Mouse (Mus musculus): Measurements from ENCODE around the gene Mycbpap. TPM values are rescaled to one million over a fixed set of nuclear protein-coding genes. Genes with fewer than 3 reads are reported as not detected.

The Mycbpap gene
- total and polyA plus RNA-seq, 2 experiments from 2014 or later, result 2.0 to 3.2 TPM

DNA sequence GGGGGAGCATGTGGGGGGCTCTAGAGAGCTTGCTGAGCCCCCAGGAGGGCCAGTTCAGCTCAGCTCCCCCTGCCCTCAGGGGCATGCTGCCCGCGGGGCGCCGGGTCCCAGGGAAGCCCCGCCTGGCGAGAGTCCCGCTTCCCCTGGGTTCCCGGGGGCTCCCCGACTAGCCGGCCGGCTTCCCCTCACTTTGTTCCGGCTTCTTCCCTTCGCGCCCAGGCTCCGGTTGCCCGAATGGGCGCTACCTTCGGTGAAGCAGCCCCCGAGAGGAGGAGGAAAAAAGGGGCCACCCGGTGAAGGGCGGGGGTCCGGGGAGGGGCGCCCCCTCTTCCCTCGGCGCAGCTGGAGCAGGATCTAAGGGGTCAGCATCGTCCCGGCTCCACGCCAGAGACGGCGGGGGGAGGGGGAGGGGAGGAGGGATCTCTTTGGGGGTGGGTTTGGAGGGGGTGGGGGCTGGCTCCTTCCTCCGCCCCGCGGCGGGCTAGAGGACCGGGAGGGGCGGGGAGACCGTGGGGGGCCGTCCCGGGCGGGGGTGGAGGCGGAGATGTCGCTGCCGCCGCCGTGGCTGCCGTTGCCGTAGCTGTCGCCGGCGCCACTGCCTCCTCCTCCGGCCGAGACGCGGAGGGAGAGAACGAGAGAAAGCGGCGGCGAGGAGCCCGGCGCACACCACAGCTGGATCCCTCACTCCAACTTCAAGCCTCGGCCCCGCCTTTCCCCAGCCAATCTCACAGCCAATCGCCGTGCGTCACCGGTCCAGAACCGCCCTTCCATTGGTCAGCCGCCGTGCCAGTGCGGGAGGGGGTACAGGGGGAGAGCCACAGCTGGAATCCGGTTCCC is 47.6 kb downstream of the Mycbpap start, which contains the start of gene Cacna1g:
Gene Cacna1g, minus strand, starts transcription at position 492 of the 837 bp plus-strand sequence.
- H3K36me3 ChIP-seq (ENCODE audit: insufficient read depth, low read length), result no peaks in the 10 kb centered on the region
- peak within 1 kb of the TSS; percentile 67 for H3K27ac ChIP-seq (ENCODE audit: low read depth, low read length)
- peak; percentile 87 for ATAC-seq (ENCODE audit: low FRiP score)
- H3K27me3 ChIP-seq (ENCODE audit: insufficient read depth, low read length), result 0 out of 2 replicates have a peak, but pooled peaks cover 5% of the 10 kb centered on the region
- 2% methylated on average over 43 of the region's 71 CpGs for WGBS
- H3K9ac ChIP-seq (replicated peaks; ENCODE audit: low read length, poor library complexity, severe bottlenecking), result peak within 1 kb of the TSS; percentile 86
- H3K4me2 ChIP-seq (ENCODE audit: low read depth, low read length, poor library complexity, severe bottlenecking), result peak within 1 kb of the TSS; percentile 87
- H3K9me3 ChIP-seq (ENCODE audit: low read length), result no peaks in the 10 kb centered on the region
- H3K4me1 ChIP-seq (ENCODE audit: insufficient read depth, low read length), result peaks cover 24% of the 10 kb centered on the region
- TF ChIP-seq CTCF (IDR thresholded peaks at IDR 0.05), result no peak
- peak; percentile 94 for DNase-seq (ENCODE audit: low spot score)
- H3K4me3 ChIP-seq (ENCODE audit: low read depth, low read length), result peak within 1 kb of the TSS; percentile 96

- no peaks in the 10 kb centered on the region for H3K36me3 ChIP-seq (ENCODE audit: insufficient read depth, low read length)
- ATAC-seq (ENCODE audit: low FRiP score), result no peak
- H3K9ac ChIP-seq (replicated peaks; ENCODE audit: low read length, poor library complexity, severe bottlenecking), result peak overlapping the region; percentile 86
- peak; percentile 12 for DNase-seq (ENCODE audit: low spot score)
- H3K4me3 ChIP-seq (ENCODE audit: low read depth, low read length), result peak overlapping the region; percentile 96
- peaks cover 25% of the 10 kb centered on the region for H3K4me1 ChIP-seq (ENCODE audit: insufficient read depth, low read length)
- WGBS, result under 1% methylated on average over 44 of the region's 52 CpGs
- peak overlapping the region; percentile 87 for H3K4me2 ChIP-seq (ENCODE audit: low read depth, low read length, poor library complexity, severe bottlenecking)
- no peaks in the 10 kb centered on the region for H3K9me3 ChIP-seq (ENCODE audit: low read length)
- H3K27me3 ChIP-seq (ENCODE audit: insufficient read depth, low read length), result 0 out of 2 replicates have a peak, but pooled peaks cover 5% of the 10 kb centered on the region
- H3K27ac ChIP-seq (ENCODE audit: low read depth, low read length), result peak overlapping the region; percentile 67
- no peak for TF ChIP-seq CTCF (IDR thresholded peaks at IDR 0.05)
Measured at GRCm38 (mm10) chr11:94472916-94473706, 48.4 kb downstream of the Mycbpap start.

GRCm38 (mm10) chr11:94472585-94472915 is 49.0 kb downstream of the Mycbpap start:
- no peak for TF ChIP-seq CTCF (IDR thresholded peaks at IDR 0.05)
- DNase-seq (ENCODE audit: low spot score), result peak; percentile 27
- H3K4me1 ChIP-seq (ENCODE audit: insufficient read depth, low read length), result peaks cover 28% of the 10 kb centered on the region

DNA sequence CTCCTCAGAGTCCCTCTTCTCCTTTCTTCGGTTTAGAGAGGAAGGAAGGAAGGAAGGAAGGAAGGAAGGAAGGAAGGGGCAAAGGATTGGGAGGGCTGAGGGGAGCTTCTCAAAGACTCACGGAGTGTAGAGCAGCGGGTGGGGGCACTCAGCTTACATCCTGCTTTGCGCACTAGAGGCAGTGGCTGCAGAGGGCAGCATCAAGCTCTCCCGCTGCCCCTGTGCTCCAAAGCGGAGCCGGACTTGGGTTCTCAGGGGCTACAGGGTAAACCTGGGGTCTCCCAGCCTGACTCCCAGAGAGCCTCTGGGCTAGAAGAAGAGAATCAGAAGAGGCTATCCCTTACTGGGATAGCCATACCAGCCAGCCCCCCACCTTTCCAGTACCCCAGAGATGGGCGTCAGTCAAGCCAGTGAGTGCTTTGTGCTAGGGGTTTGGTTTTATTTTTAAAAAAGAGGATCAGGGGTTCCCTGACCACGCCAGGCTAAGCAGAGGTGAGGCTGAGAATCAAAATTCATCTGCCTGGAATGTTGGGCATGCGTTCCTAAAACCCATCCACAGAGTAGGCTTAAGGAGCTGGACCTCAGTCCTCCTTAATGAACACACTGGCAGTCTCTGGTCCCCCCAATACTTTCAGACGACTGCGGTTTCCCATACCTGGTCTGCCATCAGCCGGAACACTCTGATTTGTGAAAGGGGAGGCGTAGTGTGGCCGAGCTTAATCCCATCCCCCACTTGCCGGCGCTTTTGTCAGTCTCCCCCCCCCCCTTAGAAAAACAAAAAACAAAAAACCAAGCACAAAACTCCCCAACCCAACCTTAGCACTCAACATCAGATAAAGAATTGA is 49.6 kb downstream of the Mycbpap start:
- Histone ChIP-seq H3K27ac (ENCODE audit: low read depth, low read length) (peak overlapping the region; percentile 67), H3K27me3 (ENCODE audit: insufficient read depth, low read length) (0 out of 2 replicates have a peak, but pooled peaks cover 5% of the 10 kb centered on the region), H3K9ac (replicated peaks; ENCODE audit: low read length, poor library complexity, severe bottlenecking) (peak overlapping the region; percentile 86), H3K4me2 (ENCODE audit: low read depth, low read length, poor library complexity, severe bottlenecking) (peak overlapping the region; percentile 87), H3K36me3 (ENCODE audit: insufficient read depth, low read length) (no peaks in the 10 kb centered on the region), H3K4me1 (ENCODE audit: insufficient read depth, low read length) (peaks cover 30% of the 10 kb centered on the region), H3K9me3 (ENCODE audit: low read length) (no peaks in the 10 kb centered on the region), H3K4me3 (ENCODE audit: low read depth, low read length) (peak overlapping the region; percentile 96)
- peak; percentile 49 for TF ChIP-seq CTCF (IDR thresholded peaks at IDR 0.05)
- DNase-seq (ENCODE audit: low spot score), result peak; percentile 47
- no peak for ATAC-seq (ENCODE audit: low FRiP score)
- WGBS, result 3% methylated on average over 17 of the region's 17 CpGs

More at GRCm38 (mm10) chr11:94472585-94472915, 49.0 kb downstream of the Mycbpap start:
- Histone ChIP-seq H3K4me3 (ENCODE audit: low read depth, low read length) (peak overlapping the region; percentile 96), H3K9ac (replicated peaks; ENCODE audit: low read length, poor library complexity, severe bottlenecking) (peak overlapping the region; percentile 86), H3K4me2 (ENCODE audit: low read depth, low read length, poor library complexity, severe bottlenecking) (peak overlapping the region; percentile 87), H3K9me3 (ENCODE audit: low read length) (no peaks in the 10 kb centered on the region), H3K36me3 (ENCODE audit: insufficient read depth, low read length) (no peaks in the 10 kb centered on the region), H3K27me3 (ENCODE audit: insufficient read depth, low read length) (0 out of 2 replicates have a peak, but pooled peaks cover 5% of the 10 kb centered on the region), H3K27ac (ENCODE audit: low read depth, low read length) (peak overlapping the region; percentile 67)
- under 1% methylated on average over 15 of the region's 15 CpGs for WGBS
- no peak for ATAC-seq (ENCODE audit: low FRiP score)

DNA sequence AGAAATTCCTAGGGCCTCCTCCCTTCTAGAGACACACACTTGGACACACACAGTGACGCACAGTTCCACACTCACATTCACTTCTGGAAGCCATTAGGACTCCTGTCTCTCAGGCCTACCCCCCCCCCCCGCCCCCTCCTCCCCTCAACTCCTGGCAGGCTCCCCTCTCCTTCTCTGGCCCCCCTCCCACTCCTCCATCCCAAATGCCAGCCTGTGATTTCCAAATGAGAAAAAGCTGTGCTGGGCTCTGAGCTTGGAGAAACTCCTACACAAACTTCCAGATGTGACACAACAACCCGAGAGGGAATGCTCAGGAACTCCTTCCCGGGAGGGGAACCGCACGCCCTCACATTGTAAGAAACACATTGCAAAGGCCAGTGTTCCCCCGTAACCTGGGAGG is 51.2 kb downstream of the Mycbpap start:
- 21% methylated on average over 6 of the region's 7 CpGs for WGBS
- TF ChIP-seq CTCF (IDR thresholded peaks at IDR 0.05), result no peak
- H3K27me3 ChIP-seq (ENCODE audit: insufficient read depth, low read length), result no peaks in the 10 kb centered on the region
- H3K4me3 ChIP-seq (ENCODE audit: low read depth, low read length), result peak overlapping the region; percentile 96
- no peak overlapping the region for H3K27ac ChIP-seq (ENCODE audit: low read depth, low read length)
- no peaks in the 10 kb centered on the region for H3K36me3 ChIP-seq (ENCODE audit: insufficient read depth, low read length)
- DNase-seq (ENCODE audit: low spot score) (peak; percentile 29), ATAC-seq (ENCODE audit: low FRiP score) (no peak)
- H3K4me2 ChIP-seq (ENCODE audit: low read depth, low read length, poor library complexity, severe bottlenecking), result peak overlapping the region; percentile 87
- H3K4me1 ChIP-seq (ENCODE audit: insufficient read depth, low read length), result peaks cover 36% of the 10 kb centered on the region
- no peaks in the 10 kb centered on the region for H3K9me3 ChIP-seq (ENCODE audit: low read length)
- no peak overlapping the region for H3K9ac ChIP-seq (replicated peaks; ENCODE audit: low read length, poor library complexity, severe bottlenecking)
